Mouse (Mus musculus) midbrain, embryonic 10.5 days (tissue): Measurements from ENCODE around the gene Hvcn1. TPM values are rescaled to one million over a fixed set of nuclear protein-coding genes. Genes with fewer than 3 reads are reported as not detected.

Source experiments
- DNase-seq: peaks from one replicate; pipeline ENCODE4 v3.0.0-alpha.2; 2017; ENCODE audit warnings: low spot score
- H3K27ac ChIP-seq: fragments of 300-500 bp; sonication (generic); replicated peaks from 2 replicates; pipeline ENCODE4 v1.5.1; 2016; ENCODE audit warnings: mild to moderate bottlenecking
- H3K27me3 ChIP-seq: fragments of 300-500 bp; sonication (generic); 2 replicates; pipeline ENCODE4 v1.6.1; 2016; ENCODE audit warnings: low read depth, mild to moderate bottlenecking; ENCODE audit not compliant: poor library complexity, severe bottlenecking
- H3K36me3 ChIP-seq: fragments of 300-500 bp; sonication (generic); 2 replicates; pipeline ENCODE4 v1.6.1; 2016; ENCODE audit warnings: mild to moderate bottlenecking, moderate library complexity
- H3K4me1 ChIP-seq: fragments of 300-500 bp; sonication (generic); 2 replicates; pipeline ENCODE4 v1.6.1; 2016
- H3K4me3 ChIP-seq: fragments of 300-500 bp; sonication (generic); 2 replicates; pipeline ENCODE4 v1.5.1; 2016; ENCODE audit warnings: mild to moderate bottlenecking, moderate library complexity
- H3K9me3 ChIP-seq: fragments of 300-500 bp; sonication (generic); replicated peaks from 2 replicates; pipeline ENCODE4 v1.6.1; 2016; ENCODE audit warnings: mild to moderate bottlenecking
- WGBS: fragments of 180-500 bp; shearing (Covaris S2); methylation state at CpG from one replicate; pipeline ENCODE4 v1.1.7; 2016; 5-methylcytosine and 5-hydroxymethylcytosine counted together
- polyA plus RNA-seq: library from polyadenylated mRNA; unstranded; fragments of >200 nt; fragmentation: Nextera tagmentation; extraction: Ambion mirVana; gene quantifications from 2 replicates; pipeline ENCODE4 v1.2.1, GENCODE M21; 2016

Gene Hvcn1
- polyA plus RNA-seq, 1 experiment from 2014 or later = 17.7 TPM

DNA sequence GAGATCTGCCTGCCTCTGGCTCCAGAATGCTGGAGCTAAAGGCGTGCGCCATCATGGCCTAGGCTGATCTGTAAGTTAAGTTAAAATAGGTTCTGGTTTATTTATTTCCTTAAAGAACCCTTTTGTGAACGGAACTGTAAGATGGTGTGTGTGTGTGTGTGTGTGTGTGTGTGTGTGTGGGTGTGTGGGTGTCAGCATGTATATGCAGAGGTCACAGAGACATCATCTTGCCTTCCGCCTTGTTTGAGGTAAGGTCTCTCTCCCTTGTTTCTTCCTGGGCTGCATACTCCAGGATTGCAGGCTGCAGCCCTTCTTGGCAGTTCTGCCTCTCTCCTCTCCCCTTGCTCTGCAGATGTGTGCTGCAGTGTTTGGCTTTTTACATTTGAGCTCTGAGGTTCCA lies 24.2 kb downstream of the Hvcn1 start:
- Histone ChIP-seq H3K36me3 (peaks cover 38% of the 10 kb centered on the region), H3K27me3 (no peaks in the 10 kb centered on the region), H3K4me1 (peaks cover 5% of the 10 kb centered on the region; the same call in 1 of the 2 replicates), H3K27ac (no peak overlapping the region), H3K9me3 (peaks cover 11% of the 10 kb centered on the region; the same call in 1 of the 2 replicates), H3K4me3 (no peak overlapping the region)
- WGBS = 95% methylated on average over 4 of the region's 4 CpGs
- no peak for DNase-seq

DNA sequence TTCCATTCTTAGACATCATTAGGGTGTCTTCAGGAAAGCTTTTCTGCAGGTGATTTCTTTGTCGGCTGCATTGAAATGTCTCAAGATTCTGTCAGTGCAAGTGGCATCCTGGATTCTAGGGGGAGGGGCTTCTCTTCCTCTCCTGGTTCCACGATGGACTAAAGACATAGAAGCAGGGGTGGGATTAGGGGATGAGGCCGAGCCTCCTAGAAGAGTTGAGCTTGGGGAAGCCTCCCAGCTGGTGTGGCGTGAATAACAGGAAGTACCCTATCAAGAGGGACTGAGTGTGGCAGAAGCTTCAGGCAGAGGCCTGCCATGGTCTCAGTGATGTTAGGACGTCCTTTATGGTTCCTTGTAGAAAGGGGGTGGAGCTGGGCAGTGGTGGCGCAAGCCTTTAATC lies 24.8 kb downstream of the Hvcn1 start:
- 81% methylated on average over 6 of the region's 6 CpGs for WGBS
- Histone ChIP-seq H3K4me1 (peaks cover 5% of the 10 kb centered on the region; the same call in 1 of the 2 replicates), H3K27ac (no peak overlapping the region), H3K27me3 (no peaks in the 10 kb centered on the region), H3K9me3 (peaks cover 11% of the 10 kb centered on the region; the same call in 1 of the 2 replicates), H3K36me3 (peaks cover 33% of the 10 kb centered on the region), H3K4me3 (no peak overlapping the region)
- DNase-seq = no peak

DNA sequence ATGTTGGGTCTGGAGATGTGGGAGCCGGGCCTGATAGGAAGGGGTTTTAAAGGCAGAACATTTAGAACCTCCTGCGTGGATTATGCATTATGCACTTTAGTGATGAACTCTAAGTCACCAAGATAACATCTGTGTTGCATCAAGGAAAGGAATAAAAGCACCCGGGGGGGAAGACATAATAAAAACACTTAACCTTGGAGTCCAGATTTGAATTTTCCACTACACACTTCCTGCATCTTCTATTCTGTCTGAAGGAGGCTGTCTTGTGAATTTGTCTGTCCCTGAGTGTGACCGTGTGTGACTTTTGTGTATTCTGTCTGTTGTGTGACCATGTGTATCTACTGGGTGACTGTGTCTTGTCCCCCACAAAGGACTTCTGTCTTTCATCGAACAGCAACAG lies 25.4 kb downstream of the Hvcn1 start:
- H3K4me1 ChIP-seq = peaks cover 5% of the 10 kb centered on the region; the same call in 1 of the 2 replicates
- no peak overlapping the region for H3K27ac ChIP-seq
- no peak overlapping the region for H3K4me3 ChIP-seq
- H3K9me3 ChIP-seq = peaks cover 11% of the 10 kb centered on the region; the same call in 1 of the 2 replicates
- peaks cover 30% of the 10 kb centered on the region for H3K36me3 ChIP-seq
- 85% methylated on average over 5 of the region's 5 CpGs for WGBS
- DNase-seq = no peak
- no peaks in the 10 kb centered on the region for H3K27me3 ChIP-seq

DNA sequence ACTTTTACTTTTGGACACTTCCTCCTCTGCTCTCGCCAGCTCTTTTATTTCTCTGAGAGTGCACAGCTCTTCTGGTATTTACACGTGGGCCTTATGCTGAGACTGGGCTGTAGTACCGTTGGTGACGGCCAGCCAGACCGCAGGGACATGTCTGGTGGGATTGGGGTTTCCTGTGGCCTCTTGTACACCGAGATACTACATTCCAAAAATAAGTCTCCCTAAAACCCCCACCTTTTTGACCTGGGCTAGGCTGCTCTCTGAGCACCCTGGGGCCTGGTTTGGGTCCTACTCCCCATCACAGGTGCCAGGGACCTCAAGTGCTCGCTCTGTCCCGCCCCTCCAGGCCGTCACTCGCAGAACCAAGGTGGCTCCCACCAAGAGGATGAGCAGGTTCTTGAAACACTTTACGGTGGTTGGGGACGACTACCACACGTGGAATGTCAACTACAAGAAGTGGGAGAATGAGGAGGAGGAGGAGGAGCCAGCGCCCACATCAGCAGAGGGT lies 26.5 kb downstream of the Hvcn1 start:
- H3K36me3 ChIP-seq = peaks cover 26% of the 10 kb centered on the region
- no peak for DNase-seq
- H3K4me3 ChIP-seq = no peak overlapping the region
- H3K4me1 ChIP-seq = peaks cover 5% of the 10 kb centered on the region; the same call in 1 of the 2 replicates
- H3K27me3 ChIP-seq = no peaks in the 10 kb centered on the region
- no peak overlapping the region for H3K27ac ChIP-seq
- 92% methylated on average over 14 of the region's 14 CpGs for WGBS
- peaks cover 2% of the 10 kb centered on the region; the same call in 1 of the 2 replicates for H3K9me3 ChIP-seq

DNA sequence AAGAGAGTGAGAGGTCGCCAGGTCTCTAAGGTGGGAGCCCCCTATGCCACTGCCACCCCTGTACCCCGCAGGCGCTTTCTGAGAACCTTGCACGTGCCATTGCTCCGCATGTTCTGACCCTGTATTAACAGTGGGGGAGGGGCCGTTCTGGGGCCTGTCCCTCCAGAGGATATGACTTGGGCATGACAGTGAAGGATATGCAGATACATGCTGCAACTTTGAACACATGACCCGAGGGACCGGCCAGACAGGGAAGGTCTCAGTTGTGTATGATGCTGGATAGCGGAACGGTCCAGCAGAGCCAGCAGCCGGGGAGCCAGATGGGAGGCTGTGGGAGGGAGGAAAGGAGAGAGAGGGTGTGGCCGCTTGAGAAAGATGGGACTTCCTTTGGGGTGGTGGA lies 27.1 kb downstream of the Hvcn1 start:
- H3K27ac ChIP-seq = no peak overlapping the region
- WGBS = 91% methylated on average over 12 of the region's 12 CpGs
- H3K4me1 ChIP-seq = peaks cover 5% of the 10 kb centered on the region; the same call in 1 of the 2 replicates
- H3K36me3 ChIP-seq = peaks cover 30% of the 10 kb centered on the region
- no peaks in the 10 kb centered on the region for H3K27me3 ChIP-seq
- no peaks in the 10 kb centered on the region for H3K9me3 ChIP-seq
- no peak overlapping the region for H3K4me3 ChIP-seq
- no peak for DNase-seq

DNA sequence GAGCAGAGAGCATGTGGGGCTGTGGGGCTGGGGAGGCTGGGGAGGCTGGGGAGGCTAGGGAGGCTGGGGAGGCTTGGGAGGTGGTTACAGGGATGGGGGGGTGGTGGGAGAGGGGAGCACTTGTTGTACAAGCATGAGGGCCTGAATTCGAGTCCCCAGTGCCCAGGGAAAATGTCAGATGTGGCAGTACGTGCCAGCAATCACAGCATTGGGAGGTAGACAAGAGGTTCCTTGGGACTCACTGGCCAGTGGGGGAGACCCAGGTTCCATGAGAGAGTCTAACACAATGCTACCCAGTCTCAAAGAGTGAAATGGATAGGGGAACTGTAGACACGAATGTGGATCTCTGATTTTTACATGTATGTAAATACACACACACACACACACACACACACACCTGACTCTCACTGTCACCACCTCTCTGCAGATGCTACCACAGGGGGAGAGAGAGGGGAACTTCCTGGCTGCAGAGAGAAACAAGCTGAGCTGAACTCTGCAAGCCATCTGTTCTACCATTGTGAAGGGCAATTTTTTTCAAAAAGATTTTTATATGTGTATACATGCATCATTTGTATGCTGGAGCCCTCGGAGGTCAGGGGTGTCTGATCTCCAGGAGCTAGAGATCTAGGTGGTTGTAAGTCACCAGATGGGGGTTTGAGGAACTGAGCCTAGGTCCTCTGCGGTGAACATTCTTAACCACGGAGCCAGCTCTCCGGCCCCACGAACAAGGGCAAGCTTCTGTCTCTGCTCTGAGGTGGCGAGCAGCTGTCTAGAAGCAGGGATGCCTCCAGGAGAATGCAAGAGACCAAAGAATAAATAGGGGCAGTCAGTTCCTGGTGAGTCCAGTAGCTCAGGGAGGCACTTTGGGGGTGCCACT lies 28.0 kb downstream of the Hvcn1 start:
- 0 out of 2 replicates have a peak overlapping the region, but pooled peaks have one; percentile 17 for H3K27ac ChIP-seq
- WGBS = 90% methylated on average over 9 of the region's 9 CpGs

DNA sequence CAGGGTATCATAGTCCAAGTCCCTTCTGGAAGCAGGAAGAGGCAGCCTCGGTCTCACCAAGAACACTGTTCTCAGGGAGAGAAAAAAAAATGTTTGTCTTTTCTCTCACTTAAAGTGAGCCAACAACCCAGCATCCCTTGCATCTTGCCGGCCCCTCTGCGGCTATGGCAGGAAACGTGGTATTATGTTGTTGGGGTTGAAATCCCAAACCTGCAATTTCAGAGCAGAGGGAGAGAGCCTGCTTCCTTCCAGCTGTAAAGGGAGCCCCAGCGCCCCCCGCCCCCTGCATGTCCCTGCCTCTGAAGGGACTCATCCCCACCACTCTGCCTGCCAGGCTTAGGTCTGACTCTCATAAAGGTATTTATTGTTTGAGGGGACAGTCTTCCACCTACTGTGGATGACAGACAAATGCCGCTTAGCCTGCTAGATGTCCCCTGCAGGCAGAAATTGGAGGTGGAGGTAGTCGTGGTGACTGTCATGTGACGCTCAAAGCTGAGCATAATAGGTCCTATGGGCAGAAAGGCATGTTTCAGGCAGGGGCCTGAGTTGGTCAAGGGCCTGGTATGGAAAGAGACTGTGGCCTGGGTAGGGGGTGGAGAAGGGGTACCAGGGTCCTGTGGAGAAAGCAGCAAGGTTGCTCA lies 28.7 kb downstream of the Hvcn1 start:
- DNase-seq = no peak
- peaks cover 37% of the 10 kb centered on the region for H3K36me3 ChIP-seq
- H3K27me3 ChIP-seq = no peaks in the 10 kb centered on the region
- 77% methylated on average over 9 of the region's 9 CpGs for WGBS
- H3K27ac ChIP-seq = 0 out of 2 replicates have a peak overlapping the region, but pooled peaks have one; percentile 17
- peaks cover 5% of the 10 kb centered on the region; the same call in 1 of the 2 replicates for H3K4me1 ChIP-seq
- no peak overlapping the region for H3K4me3 ChIP-seq
- no peaks in the 10 kb centered on the region for H3K9me3 ChIP-seq

More for the DNA sequence above, 28.0 kb downstream of the Hvcn1 start:
- Histone ChIP-seq H3K9me3 (no peaks in the 10 kb centered on the region), H3K4me3 (no peak overlapping the region), H3K27me3 (no peaks in the 10 kb centered on the region), H3K36me3 (peaks cover 36% of the 10 kb centered on the region), H3K4me1 (peaks cover 5% of the 10 kb centered on the region; the same call in 1 of the 2 replicates)
- no peak for DNase-seq

DNA sequence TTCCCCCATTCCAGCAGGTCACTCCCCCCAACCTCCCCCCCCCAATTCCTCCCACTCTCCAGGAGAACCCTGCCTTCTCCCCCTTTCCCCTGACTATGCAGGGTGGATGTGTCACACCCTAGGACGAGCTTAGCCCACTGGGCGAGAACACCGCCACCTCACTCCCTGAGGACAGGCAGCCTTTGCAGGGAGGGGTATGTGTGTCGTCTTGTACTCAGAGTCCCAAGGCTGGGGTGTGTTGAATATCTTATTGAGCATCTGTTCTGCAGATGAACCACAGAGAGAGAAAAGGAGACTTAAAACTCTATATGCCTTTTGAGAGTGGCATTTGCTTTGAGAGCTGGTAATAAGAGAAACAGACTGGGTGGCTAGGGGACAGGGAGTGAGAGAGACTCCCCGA lies 30.6 kb downstream of the Hvcn1 start:
- Histone ChIP-seq H3K36me3 (peaks cover 53% of the 10 kb centered on the region), H3K27me3 (no peaks in the 10 kb centered on the region), H3K4me1 (peaks cover 5% of the 10 kb centered on the region; the same call in 1 of the 2 replicates), H3K27ac (no peak overlapping the region), H3K4me3 (no peak overlapping the region), H3K9me3 (no peaks in the 10 kb centered on the region)
- DNase-seq = no peak
- 84% methylated on average over 5 of the region's 5 CpGs for WGBS

DNA sequence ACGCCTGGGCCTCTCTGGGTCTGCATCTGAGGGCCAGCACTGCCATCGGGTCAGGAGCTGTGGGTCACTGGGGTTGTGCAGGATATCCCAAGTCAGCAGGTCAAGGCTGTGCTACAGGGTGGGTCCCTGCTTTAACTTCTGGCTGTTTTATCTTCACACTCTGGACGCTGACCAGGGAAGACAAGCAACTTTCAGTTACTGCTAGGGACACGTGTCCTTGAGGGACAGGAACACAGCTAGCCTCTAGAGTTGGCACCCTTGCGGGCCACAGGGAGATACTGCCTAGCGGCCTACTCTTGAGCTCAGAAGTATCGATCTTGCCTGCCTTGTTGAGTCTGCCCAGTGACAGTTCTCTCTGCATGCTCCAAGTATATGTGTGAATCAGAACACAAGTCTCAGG lies 33.0 kb downstream of the Hvcn1 start:
- H3K4me1 ChIP-seq = peaks cover 8% of the 10 kb centered on the region
- no peaks in the 10 kb centered on the region for H3K27me3 ChIP-seq
- WGBS = 76% methylated on average over 7 of the region's 7 CpGs
- DNase-seq = no peak
- H3K9me3 ChIP-seq = no peaks in the 10 kb centered on the region
- peaks cover 62% of the 10 kb centered on the region for H3K36me3 ChIP-seq
- no peak overlapping the region for H3K4me3 ChIP-seq
- no peak overlapping the region for H3K27ac ChIP-seq

DNA sequence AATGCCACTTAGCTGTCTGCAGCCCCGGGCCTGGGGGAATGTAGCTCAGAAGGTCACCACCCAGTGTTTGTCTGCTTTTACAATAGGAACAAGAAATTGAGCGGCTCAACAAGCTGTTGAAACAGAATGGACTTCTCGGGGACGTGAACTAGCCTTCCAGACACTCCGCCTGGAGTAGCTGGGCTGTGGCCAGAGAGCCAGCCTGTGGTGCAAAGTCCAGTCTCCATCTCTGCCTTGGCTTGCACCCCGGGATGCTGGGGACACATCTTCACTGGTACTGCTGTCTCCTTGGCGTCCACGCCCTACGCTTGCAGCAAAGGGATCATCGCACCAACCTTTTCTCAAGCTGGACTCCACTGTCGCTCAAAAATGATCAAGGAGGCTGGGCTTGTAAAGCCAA lies 33.9 kb downstream of the Hvcn1 start:
- Histone ChIP-seq H3K27me3 (no peaks in the 10 kb centered on the region), H3K9me3 (no peaks in the 10 kb centered on the region), H3K36me3 (peaks cover 66% of the 10 kb centered on the region), H3K4me3 (no peak overlapping the region), H3K4me1 (peaks cover 12% of the 10 kb centered on the region; the same call in 1 of the 2 replicates), H3K27ac (no peak overlapping the region)
- DNase-seq = no peak
- 93% methylated on average over 11 of the region's 11 CpGs for WGBS

DNA sequence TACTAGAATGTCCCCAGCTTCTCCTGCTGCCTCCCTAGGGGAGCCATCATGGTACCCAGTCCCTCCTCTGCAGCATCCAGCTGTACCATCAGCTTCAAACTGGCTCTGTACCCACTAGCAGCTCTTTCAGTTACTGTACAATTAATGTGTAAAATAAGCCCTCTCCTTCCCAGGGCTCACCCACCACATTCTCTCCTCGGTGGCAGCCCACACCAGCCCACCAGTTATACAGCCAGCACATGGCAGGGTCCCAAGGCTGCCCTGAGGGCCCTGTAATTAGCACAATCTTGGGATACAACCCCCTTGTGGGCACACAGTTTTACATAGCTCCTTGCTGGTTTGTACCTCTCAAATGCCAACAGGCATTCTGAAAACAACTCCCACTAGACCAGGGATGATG lies 34.4 kb downstream of the Hvcn1 start:
- 85% methylated on average over 1 of the region's 1 CpGs for WGBS
- no peak overlapping the region for H3K4me3 ChIP-seq

DNA sequence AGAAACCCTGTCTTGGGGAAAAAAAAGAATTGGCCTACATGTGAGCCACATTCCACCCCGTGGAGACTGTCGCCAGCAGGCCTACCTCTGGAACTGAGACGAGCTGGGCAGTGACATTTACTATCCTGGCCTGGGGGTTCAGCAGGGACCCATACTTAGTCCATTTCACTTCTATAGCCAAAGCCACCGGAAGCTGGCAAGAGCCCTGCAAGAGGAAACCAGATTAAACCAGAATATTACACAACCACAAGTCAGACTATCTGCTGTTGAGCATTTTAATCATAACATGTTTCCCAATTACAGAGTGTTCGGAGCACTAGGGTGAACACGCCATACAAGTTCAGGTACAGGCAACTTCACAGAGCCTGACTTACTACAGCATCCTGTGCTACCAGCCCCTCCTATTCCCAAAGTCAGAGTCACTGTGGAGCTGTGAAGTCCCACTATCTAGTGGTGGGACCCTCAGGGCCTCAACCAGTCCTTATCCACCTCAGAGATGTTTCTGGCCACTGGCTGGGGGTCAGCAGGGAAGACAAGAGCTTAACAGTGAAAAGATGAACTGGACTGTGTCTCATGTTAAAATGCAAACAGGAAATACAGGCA lies 36.0 kb downstream of the Hvcn1 start:
- 87% methylated on average over 6 of the region's 6 CpGs for whole genome bisulfite sequencing
- H3K36me3 ChIP-seq = peaks cover 83% of the 10 kb centered on the region
- H3K4me1 ChIP-seq = peaks cover 12% of the 10 kb centered on the region; the same call in 1 of the 2 replicates

More for the DNA sequence above, 34.4 kb downstream of the Hvcn1 start:
- Histone ChIP-seq H3K9me3 (no peaks in the 10 kb centered on the region), H3K36me3 (peaks cover 71% of the 10 kb centered on the region), H3K27ac (no peak overlapping the region), H3K4me1 (peaks cover 12% of the 10 kb centered on the region; the same call in 1 of the 2 replicates), H3K27me3 (no peaks in the 10 kb centered on the region)
- DNase-seq = no peak

More for the DNA sequence above, 36.0 kb downstream of the Hvcn1 start:
- no peak overlapping the region for H3K27ac ChIP-seq
- no peak for DNase-seq
- H3K4me3 ChIP-seq = no peak overlapping the region
- H3K27me3 ChIP-seq = no peaks in the 10 kb centered on the region
- no peaks in the 10 kb centered on the region for H3K9me3 ChIP-seq
